Mouse (Mus musculus) MEL (cell line): ENCODE results near the gene Cry1.

Source experiments
- BHLHE40 ChIP-seq: IDR thresholded peaks from 2 replicates; pipeline ENCODE4 v1.6.1; 2012; ENCODE audit warnings: low read depth, mild to moderate bottlenecking, inconsistent platforms, low read length, improper control_type of control experiment, borderline replicate concordance
- CTCF ChIP-seq, 3 experiments: IDR thresholded peaks in 2 of 3; conservative IDR thresholded peaks in 1 of 3; 2 replicates each; pipeline ENCODE4 v1.5.1; 2011 to 2012; ENCODE audit warnings: low read length in 3 of 3, low read depth in 2 of 3, mild to moderate bottlenecking in 2 of 3, improper control_type of control experiment in 1 of 3, inconsistent platforms in 1 of 3, mixed read lengths in 1 of 3, moderate library complexity in 1 of 3; ENCODE audit not compliant: control insufficient read depth in 1 of 3, insufficient read depth in 1 of 3, poor library complexity in 1 of 3, severe bottlenecking in 1 of 3
- E2F4 ChIP-seq: IDR thresholded peaks from 2 replicates; pipeline ENCODE4 v1.6.1; 2011; ENCODE audit warnings: low read depth, low read length, improper control_type of control experiment, borderline replicate concordance
- EP300 ChIP-seq, 2 experiments: IDR thresholded peaks; 2 replicates each; pipeline ENCODE4 v1.6.1; 2011; ENCODE audit warnings: improper control_type of control experiment in 2 of 2, low read length in 2 of 2, low read depth in 1 of 2, mild to moderate bottlenecking in 1 of 2
- ETS1 ChIP-seq: IDR thresholded peaks from 2 replicates; pipeline ENCODE4 v1.6.1; 2012; ENCODE audit warnings: low read depth, mild to moderate bottlenecking, inconsistent platforms, low read length, improper control_type of control experiment, moderate library complexity
- GATA1 ChIP-seq: IDR thresholded peaks from 2 replicates; pipeline ENCODE4 v1.6.1; 2011; ENCODE audit warnings: low read depth, low read length, improper control_type of control experiment
- MAX ChIP-seq: IDR thresholded peaks from 2 replicates; pipeline ENCODE4 v1.6.1; 2011; ENCODE audit warnings: low read length, improper control_type of control experiment
- MYC ChIP-seq: IDR thresholded peaks from 2 replicates; pipeline ENCODE4 v1.6.1; 2011; ENCODE audit warnings: low read depth, mild to moderate bottlenecking, low read length, improper control_type of control experiment, moderate library complexity
- POLR2A ChIP-seq, 2 experiments: IDR thresholded peaks; 2 replicates each; pipeline ENCODE4 v1.6.1; 2011 to 2012; ENCODE audit warnings: low read length in 2 of 2, mild to moderate bottlenecking in 2 of 2, control low read depth in 1 of 2, improper control_type of control experiment in 1 of 2, low read depth in 1 of 2, moderate library complexity in 1 of 2; ENCODE audit not compliant: control insufficient read depth in 1 of 2, insufficient read depth in 1 of 2, poor library complexity in 1 of 2
- RCOR1 ChIP-seq: IDR thresholded peaks from 2 replicates; pipeline ENCODE4 v1.6.1; 2012; ENCODE audit warnings: low read depth, mild to moderate bottlenecking, inconsistent platforms, low read length, improper control_type of control experiment
- SMC3 ChIP-seq: IDR thresholded peaks from 2 replicates; pipeline ENCODE4 v1.6.1; 2011; ENCODE audit warnings: low read depth, low read length, improper control_type of control experiment
- UBTF ChIP-seq: IDR thresholded peaks from 2 replicates; pipeline ENCODE4 v1.6.1; 2012; ENCODE audit warnings: low read depth, mild to moderate bottlenecking, inconsistent platforms, low read length, improper control_type of control experiment, moderate library complexity, borderline replicate concordance; ENCODE audit not compliant: insufficient read depth
- USF2 ChIP-seq, 2 experiments: IDR thresholded peaks; 2 replicates each; pipeline ENCODE4 v1.6.1; 2011 to 2012; ENCODE audit warnings: improper control_type of control experiment in 2 of 2, low read length in 2 of 2, borderline replicate concordance in 1 of 2, inconsistent platforms in 1 of 2, low read depth in 1 of 2, mild to moderate bottlenecking in 1 of 2; ENCODE audit not compliant: insufficient read depth in 1 of 2
- ZC3H11A ChIP-seq: IDR thresholded peaks from 2 replicates; pipeline ENCODE4 v1.6.1; 2012; ENCODE audit warnings: low read depth, mild to moderate bottlenecking, inconsistent platforms, low read length, improper control_type of control experiment

- TF ChIP-seq CTCF (IDR thresholded peaks at IDR 0.05 in 2 of 3, conservative IDR thresholded peaks at IDR 0.05 in 1 of 3; ENCODE audit: control insufficient read depth in 1 of 3, insufficient read depth in 1 of 3, low read depth in 2 of 3, low read length in 3 of 3, poor library complexity in 1 of 3, severe bottlenecking in 1 of 3) (no peak), USF2 (IDR thresholded peaks at IDR 0.05; ENCODE audit: borderline replicate concordance in 1 of 2, insufficient read depth in 1 of 2, low read depth in 1 of 2, low read length in 2 of 2) (no peak), GATA1 (no peak), E2F4 (no peak), POLR2A (IDR thresholded peaks at IDR 0.05; ENCODE audit: control insufficient read depth in 1 of 2, insufficient read depth in 1 of 2, low read depth in 1 of 2, low read length in 2 of 2, poor library complexity in 1 of 2) (no peak), ZC3H11A (no peak), SMC3 (no peak), EP300 (IDR thresholded peaks at IDR 0.05; ENCODE audit: low read depth in 1 of 2, low read length in 2 of 2) (no peak), BHLHE40 (no peak), UBTF (no peak), MAX (no peak), MYC (no peak), RCOR1 (no peak), ETS1 (no peak)
Measured at GRCm38 (mm10) chr10:85182766-85183165, 2.1 kb downstream of the Cry1 start.
